Mouse (Mus musculus): ENCODE measurements around the gene Bik. TPM values are rescaled to one million over a fixed set of nuclear protein-coding genes. Genes with fewer than 3 reads are reported as not detected.

Gene Bik
- polyA plus RNA-seq, 1 experiment from 2014 or later, result 2.2 TPM

- WGBS, result 93% methylated on average over 9 of the region's 9 CpGs
- no peak overlapping the region for H3K4me3 ChIP-seq (ENCODE audit: low read depth, low read length)
- H3K9ac ChIP-seq (ENCODE audit: low read length), result no peak overlapping the region
- no peaks in the 10 kb centered on the region for H3K27me3 ChIP-seq (replicated peaks; ENCODE audit: control insufficient read depth, insufficient read depth, low read length)
- no peak for DNase-seq (ENCODE audit: low spot score)
- no peaks in the 10 kb centered on the region for H3K9me3 ChIP-seq (replicated peaks; ENCODE audit: control insufficient read depth, low read length)
- ATAC-seq, result no peak
- H3K36me3 ChIP-seq (ENCODE audit: control insufficient read depth, insufficient read depth, low read length), result peaks cover 71% of the 10 kb centered on the region
- H3K4me2 ChIP-seq (ENCODE audit: low read length), result no peak overlapping the region
- H3K4me1 ChIP-seq (ENCODE audit: control insufficient read depth, insufficient read depth, low read length), result no peaks in the 10 kb centered on the region
- H3K27ac ChIP-seq (ENCODE audit: low read depth, low read length), result no peak overlapping the region
Measured at GRCm38 (mm10) chr15:83576651-83577050, 50.0 kb downstream of the Bik start.

DNA sequence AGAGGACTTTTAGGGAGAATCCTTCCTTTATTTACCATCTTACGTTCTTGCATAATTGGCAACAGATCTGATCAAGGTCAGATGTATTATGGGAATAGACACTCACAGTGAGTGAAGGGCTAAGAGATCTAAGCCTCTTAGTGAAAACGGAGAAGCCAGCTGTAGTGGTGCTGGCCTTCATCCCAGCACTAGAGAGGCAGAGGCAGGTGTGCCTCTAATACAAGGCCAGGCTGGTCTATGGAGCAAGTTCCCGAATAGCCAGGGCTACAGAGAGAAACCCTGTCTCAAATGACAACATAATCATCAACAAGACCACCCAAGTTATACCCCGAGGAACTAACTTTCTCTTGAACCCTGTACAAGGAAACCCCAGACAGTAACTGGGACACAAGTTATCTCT lies 56.3 kb downstream of the Bik start:
- H3K9ac ChIP-seq (ENCODE audit: low read length), result no peak overlapping the region
- no peaks in the 10 kb centered on the region for H3K4me1 ChIP-seq (ENCODE audit: control insufficient read depth, insufficient read depth, low read length)
- H3K9me3 ChIP-seq (replicated peaks; ENCODE audit: control insufficient read depth, low read length), result 0 out of 2 replicates have a peak, but pooled peaks cover 2% of the 10 kb centered on the region
- H3K4me3 ChIP-seq (ENCODE audit: low read depth, low read length), result no peak overlapping the region
- no peak for DNase-seq (ENCODE audit: low spot score)
- peaks cover 91% of the 10 kb centered on the region for H3K36me3 ChIP-seq (ENCODE audit: control insufficient read depth, insufficient read depth, low read length)
- ATAC-seq, result no peak
- no peak overlapping the region for H3K4me2 ChIP-seq (ENCODE audit: low read length)
- H3K27me3 ChIP-seq (replicated peaks; ENCODE audit: control insufficient read depth, insufficient read depth, low read length), result no peaks in the 10 kb centered on the region
- no peak overlapping the region for H3K27ac ChIP-seq (ENCODE audit: low read depth, low read length)
- 78% methylated on average over 4 of the region's 4 CpGs for WGBS

DNA sequence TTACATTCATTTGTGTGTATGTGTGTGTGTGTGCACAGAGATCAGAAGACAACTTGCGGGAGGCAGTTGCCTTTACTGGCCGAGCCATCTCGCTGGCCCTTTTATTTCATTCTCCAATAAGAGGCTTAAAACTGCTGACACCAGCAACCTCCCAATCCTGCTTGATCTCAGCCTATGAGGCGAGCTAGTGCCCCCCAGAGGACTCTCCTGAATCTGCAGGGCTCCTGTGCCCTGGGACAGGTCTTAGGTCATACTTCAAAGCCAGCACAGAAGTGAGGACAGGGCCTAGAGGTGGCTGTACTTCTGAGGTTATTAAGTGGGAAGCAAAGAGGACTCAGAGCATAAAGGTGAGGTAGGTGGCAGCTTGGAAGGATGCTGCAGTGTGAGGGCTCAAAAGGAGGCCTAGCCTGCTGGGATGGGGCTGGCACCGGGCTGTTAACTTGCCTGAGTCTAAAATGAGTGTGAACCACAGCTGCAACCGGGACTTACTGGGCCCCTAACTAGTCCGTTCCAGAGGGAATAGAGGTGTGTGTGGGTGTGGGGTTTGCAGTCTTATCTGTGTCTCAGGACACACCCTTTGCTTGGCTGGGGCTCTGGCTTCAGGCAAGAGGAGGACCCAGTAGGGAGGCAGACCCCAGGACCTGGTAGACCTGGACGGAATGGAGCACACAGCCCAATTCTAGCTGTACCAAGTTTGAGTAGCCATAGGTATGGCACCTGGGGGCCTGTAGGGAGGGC lies 56.9 kb downstream of the Bik start:
- Histone ChIP-seq H3K4me3 (ENCODE audit: low read depth, low read length) (no peak overlapping the region), H3K9me3 (replicated peaks; ENCODE audit: control insufficient read depth, low read length) (0 out of 2 replicates have a peak, but pooled peaks cover 2% of the 10 kb centered on the region), H3K4me1 (ENCODE audit: control insufficient read depth, insufficient read depth, low read length) (no peaks in the 10 kb centered on the region), H3K9ac (ENCODE audit: low read length) (no peak overlapping the region), H3K36me3 (ENCODE audit: control insufficient read depth, insufficient read depth, low read length) (peaks cover 93% of the 10 kb centered on the region), H3K27ac (ENCODE audit: low read depth, low read length) (no peak overlapping the region), H3K4me2 (ENCODE audit: low read length) (no peak overlapping the region), H3K27me3 (replicated peaks; ENCODE audit: control insufficient read depth, insufficient read depth, low read length) (no peaks in the 10 kb centered on the region)
- DNase-seq (ENCODE audit: low spot score) (peak; percentile 17), ATAC-seq (no peak)
- WGBS, result 73% methylated on average over 8 of the region's 8 CpGs

- 93% methylated on average over 6 of the region's 6 CpGs for WGBS
- Histone ChIP-seq H3K36me3 (ENCODE audit: control insufficient read depth, insufficient read depth, low read length) (peaks cover 83% of the 10 kb centered on the region), H3K4me2 (ENCODE audit: low read length) (no peak overlapping the region), H3K27me3 (replicated peaks; ENCODE audit: control insufficient read depth, insufficient read depth, low read length) (no peaks in the 10 kb centered on the region), H3K4me3 (ENCODE audit: low read depth, low read length) (no peak overlapping the region), H3K4me1 (ENCODE audit: control insufficient read depth, insufficient read depth, low read length) (no peaks in the 10 kb centered on the region), H3K9ac (ENCODE audit: low read length) (no peak overlapping the region), H3K9me3 (replicated peaks; ENCODE audit: control insufficient read depth, low read length) (0 out of 2 replicates have a peak, but pooled peaks cover 2% of the 10 kb centered on the region), H3K27ac (ENCODE audit: low read depth, low read length) (no peak overlapping the region)
- DNase-seq (ENCODE audit: low spot score) (no peak), ATAC-seq (no peak)
Measured at GRCm38 (mm10) chr15:83584741-83585220, 58.1 kb downstream of the Bik start.

DNA sequence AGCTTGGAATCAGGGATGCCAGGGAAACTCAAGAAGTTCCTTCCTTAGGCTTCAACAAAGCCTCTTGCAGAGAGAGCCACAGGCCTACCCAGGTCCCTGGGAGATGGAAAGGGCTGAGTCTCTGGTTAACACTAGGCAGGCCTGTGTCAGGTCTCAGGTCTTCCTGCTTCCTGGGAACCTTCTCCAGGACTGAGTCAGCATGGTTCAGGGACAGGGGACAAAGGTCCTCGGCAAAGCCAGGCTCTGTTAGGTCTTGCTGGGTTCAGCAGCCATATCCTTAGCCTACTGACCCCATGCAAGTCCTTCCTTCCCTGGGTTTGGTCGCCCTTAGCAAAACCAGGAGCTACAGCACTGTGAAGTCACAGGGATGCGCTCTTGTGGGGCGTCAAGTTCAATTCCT lies 64.2 kb downstream of the Bik start:
- no peak for ATAC-seq
- Histone ChIP-seq H3K9ac (ENCODE audit: low read length) (no peak overlapping the region), H3K36me3 (ENCODE audit: control insufficient read depth, insufficient read depth, low read length) (peaks cover 29% of the 10 kb centered on the region), H3K4me2 (ENCODE audit: low read length) (no peak overlapping the region), H3K4me1 (ENCODE audit: control insufficient read depth, insufficient read depth, low read length) (peaks cover 12% of the 10 kb centered on the region), H3K9me3 (replicated peaks; ENCODE audit: control insufficient read depth, low read length) (0 out of 2 replicates have a peak, but pooled peaks cover 2% of the 10 kb centered on the region), H3K4me3 (ENCODE audit: low read depth, low read length) (no peak overlapping the region), H3K27me3 (replicated peaks; ENCODE audit: control insufficient read depth, insufficient read depth, low read length) (no peaks in the 10 kb centered on the region), H3K27ac (ENCODE audit: low read depth, low read length) (no peak overlapping the region)
- DNase-seq (ENCODE audit: low spot score), result no peak
- WGBS, result 92% methylated on average over 4 of the region's 4 CpGs

- H3K36me3 ChIP-seq (ENCODE audit: control insufficient read depth, insufficient read depth, low read length), result peaks cover 20% of the 10 kb centered on the region
- DNase-seq (ENCODE audit: low spot score), result no peak
- WGBS, result 82% methylated on average over 6 of the region's 6 CpGs
- no peak overlapping the region for H3K4me2 ChIP-seq (ENCODE audit: low read length)
- H3K9me3 ChIP-seq (replicated peaks; ENCODE audit: control insufficient read depth, low read length), result no peaks in the 10 kb centered on the region
- H3K27ac ChIP-seq (ENCODE audit: low read depth, low read length), result no peak overlapping the region
- no peak overlapping the region for H3K4me3 ChIP-seq (ENCODE audit: low read depth, low read length)
- no peaks in the 10 kb centered on the region for H3K27me3 ChIP-seq (replicated peaks; ENCODE audit: control insufficient read depth, insufficient read depth, low read length)
- H3K9ac ChIP-seq (ENCODE audit: low read length), result no peak overlapping the region
- H3K4me1 ChIP-seq (ENCODE audit: control insufficient read depth, insufficient read depth, low read length), result peaks cover 12% of the 10 kb centered on the region
- no peak for ATAC-seq
Measured at GRCm38 (mm10) chr15:83591758-83592157, 65.1 kb downstream of the Bik start.

GRCm38 (mm10) chr15:83592260-83593188 lies 65.9 kb downstream of the Bik start:
- 84% methylated on average over 8 of the region's 8 CpGs for WGBS
- ATAC-seq, result no peak
- H3K4me2 ChIP-seq (ENCODE audit: low read length), result 0 out of 2 replicates have a peak overlapping the region, but pooled peaks have one; percentile 86
- no peaks in the 10 kb centered on the region for H3K9me3 ChIP-seq (replicated peaks; ENCODE audit: control insufficient read depth, low read length)
- no peak overlapping the region for H3K27ac ChIP-seq (ENCODE audit: low read depth, low read length)
- H3K27me3 ChIP-seq (replicated peaks; ENCODE audit: control insufficient read depth, insufficient read depth, low read length), result no peaks in the 10 kb centered on the region
- peaks cover 12% of the 10 kb centered on the region for H3K4me1 ChIP-seq (ENCODE audit: control insufficient read depth, insufficient read depth, low read length)
- H3K4me3 ChIP-seq (ENCODE audit: low read depth, low read length), result no peak overlapping the region
- peaks cover 12% of the 10 kb centered on the region for H3K36me3 ChIP-seq (ENCODE audit: control insufficient read depth, insufficient read depth, low read length)
- peak overlapping the region; percentile 77 for H3K9ac ChIP-seq (ENCODE audit: low read length)
- DNase-seq (ENCODE audit: low spot score), result no peak

DNA sequence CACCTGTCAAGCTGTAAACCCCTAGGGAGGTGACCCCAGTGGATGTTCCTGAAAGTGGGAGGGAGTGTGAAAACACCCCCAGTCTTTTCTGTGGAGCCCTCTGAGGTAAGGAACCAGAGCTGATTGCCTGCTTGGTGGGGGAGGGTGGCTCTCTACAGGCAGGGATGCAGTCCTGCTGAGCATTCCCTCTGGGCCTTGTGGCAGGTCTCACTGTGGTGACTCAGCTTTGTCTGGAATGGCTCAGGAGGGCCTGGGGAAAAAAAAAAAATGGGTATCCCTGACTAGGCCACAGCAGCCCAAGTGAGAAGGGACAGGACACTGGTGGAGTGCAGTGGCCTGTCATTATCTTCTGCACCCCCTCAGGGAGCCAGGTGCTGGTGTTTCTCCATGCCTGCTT lies 66.5 kb downstream of the Bik start:
- Histone ChIP-seq H3K27ac (ENCODE audit: low read depth, low read length) (no peak overlapping the region), H3K4me2 (ENCODE audit: low read length) (peak overlapping the region; percentile 86), H3K4me3 (ENCODE audit: low read depth, low read length) (peak overlapping the region; percentile 77), H3K9me3 (replicated peaks; ENCODE audit: control insufficient read depth, low read length) (no peaks in the 10 kb centered on the region), H3K27me3 (replicated peaks; ENCODE audit: control insufficient read depth, insufficient read depth, low read length) (no peaks in the 10 kb centered on the region), H3K36me3 (ENCODE audit: control insufficient read depth, insufficient read depth, low read length) (peaks cover 9% of the 10 kb centered on the region; the same call in 1 of the 2 replicates), H3K9ac (ENCODE audit: low read length) (peak overlapping the region; percentile 77), H3K4me1 (ENCODE audit: control insufficient read depth, insufficient read depth, low read length) (peaks cover 12% of the 10 kb centered on the region)
- ATAC-seq (no peak), DNase-seq (ENCODE audit: low spot score) (no peak)

Data from forebrain, embryonic 14.5 days (tissue).